Mouse (Mus musculus) macrophage (primary cell): Measurements from ENCODE around the gene Cybrd1. TPM values are rescaled to one million over a fixed set of nuclear protein-coding genes. Genes with fewer than 3 reads are reported as not detected.

ENCODE experiments used
- H3K27ac ChIP-seq: fragments of 350-480 bp; formaldehyde crosslinking; 2 replicates; pipeline ENCODE4 v1.9.0; 2021
- H3K36me3 ChIP-seq: fragments of 350-480 bp; formaldehyde crosslinking; 2 replicates; pipeline ENCODE4 v1.9.0; 2021; ENCODE audit errors: inconsistent target
- H3K4me3 ChIP-seq: fragments of 350-480 bp; formaldehyde crosslinking; 2 replicates; pipeline ENCODE4 v1.9.0; 2021; ENCODE audit errors: inconsistent target
- H3K79me2 ChIP-seq: fragments of 350-480 bp; formaldehyde crosslinking; 2 replicates; pipeline ENCODE4 v1.9.0; 2021; ENCODE audit errors: inconsistent target
- WGBS: methylation state at CpG from one replicate; pipeline ENCODE4 v1.1.7; 2026; ENCODE audit warnings: inconsistent platforms; ENCODE audit not compliant: missing documents; 5-methylcytosine and 5-hydroxymethylcytosine counted together
- polyA plus RNA-seq: library from polyadenylated mRNA; stranded (reverse); fragments of 250-400 nt; gene quantifications from 3 replicates; pipeline ENCODE4 v1.2.4, GENCODE M21; 2018; ENCODE audit warnings: inconsistent platforms

Cybrd1 gene
- polyA plus RNA-seq, 1 experiment from 2014 or later = 0.06 TPM

DNA sequence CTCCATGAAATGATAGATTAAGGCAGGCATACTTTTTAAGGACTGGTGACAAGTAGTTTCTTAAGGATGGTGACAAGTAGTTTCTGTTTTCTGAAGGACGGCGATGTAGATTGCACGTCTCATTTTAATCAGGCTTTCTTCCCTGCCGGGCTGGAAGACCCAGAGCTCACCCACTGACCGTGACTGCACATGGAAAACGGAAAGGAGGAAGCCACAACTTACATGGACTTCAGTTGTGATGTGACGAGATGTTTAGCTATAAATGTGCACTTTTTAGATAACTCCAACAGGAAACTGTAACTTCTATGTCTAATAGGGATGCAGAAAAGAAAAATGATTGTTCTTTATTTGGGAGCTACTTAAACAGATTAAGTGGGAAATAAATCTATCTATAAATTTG lies 24.7 kb downstream of the Cybrd1 start:
- Histone ChIP-seq H3K79me2 (no peaks in the 10 kb centered on the region), H3K27ac (no peak overlapping the region), H3K36me3 (no peaks in the 10 kb centered on the region), H3K4me3 (no peak overlapping the region)
- WGBS = 9% methylated on average over 7 of the region's 7 CpGs

DNA sequence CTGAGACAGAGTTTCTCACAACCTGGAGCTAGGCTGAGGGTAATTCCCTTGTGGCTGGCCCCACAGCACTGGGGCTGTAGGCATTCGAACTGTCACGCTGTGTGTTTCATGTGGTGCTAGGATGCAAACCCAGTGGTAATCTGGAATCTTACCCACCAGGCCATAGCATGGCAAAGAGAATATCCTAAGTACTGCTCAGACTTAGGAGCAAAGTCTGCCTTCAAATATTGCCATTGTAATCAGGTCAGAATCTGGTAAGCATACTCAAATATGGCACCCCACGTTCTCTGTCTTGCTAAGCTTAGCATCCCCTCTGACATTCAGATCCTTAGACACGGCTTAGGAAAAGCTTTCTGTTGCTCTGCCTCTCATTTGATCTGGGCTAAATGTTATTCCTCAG lies 28.1 kb downstream of the Cybrd1 start:
- no peak overlapping the region for H3K4me3 ChIP-seq
- no peaks in the 10 kb centered on the region for H3K79me2 ChIP-seq
- H3K36me3 ChIP-seq = no peaks in the 10 kb centered on the region
- WGBS = 95% methylated on average over 4 of the region's 4 CpGs
- H3K27ac ChIP-seq = no peak overlapping the region

DNA sequence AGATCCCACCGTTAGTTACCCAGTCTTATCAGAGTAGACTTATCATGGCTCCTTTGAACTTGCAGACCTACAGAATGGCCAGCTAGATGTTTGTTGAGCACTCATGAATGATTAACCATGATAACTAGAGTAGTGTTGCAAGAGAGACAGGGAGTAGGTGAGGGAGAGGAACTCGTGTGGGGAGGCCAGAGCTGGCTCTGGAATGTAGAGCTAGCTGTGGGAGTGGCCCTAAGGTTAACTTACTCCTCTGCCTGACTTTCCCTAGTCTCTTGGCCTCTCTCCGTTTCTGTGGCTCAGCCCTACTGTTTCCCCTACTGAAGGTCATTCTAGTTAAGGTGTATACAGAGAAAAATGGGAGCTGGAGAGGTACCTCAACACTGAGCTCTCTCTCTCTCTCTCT lies 28.5 kb downstream of the Cybrd1 start:
- 75% methylated on average over 3 of the region's 3 CpGs for WGBS
- no peaks in the 10 kb centered on the region for H3K36me3 ChIP-seq
- no peak overlapping the region for H3K27ac ChIP-seq
- H3K79me2 ChIP-seq = no peaks in the 10 kb centered on the region
- no peak overlapping the region for H3K4me3 ChIP-seq

DNA sequence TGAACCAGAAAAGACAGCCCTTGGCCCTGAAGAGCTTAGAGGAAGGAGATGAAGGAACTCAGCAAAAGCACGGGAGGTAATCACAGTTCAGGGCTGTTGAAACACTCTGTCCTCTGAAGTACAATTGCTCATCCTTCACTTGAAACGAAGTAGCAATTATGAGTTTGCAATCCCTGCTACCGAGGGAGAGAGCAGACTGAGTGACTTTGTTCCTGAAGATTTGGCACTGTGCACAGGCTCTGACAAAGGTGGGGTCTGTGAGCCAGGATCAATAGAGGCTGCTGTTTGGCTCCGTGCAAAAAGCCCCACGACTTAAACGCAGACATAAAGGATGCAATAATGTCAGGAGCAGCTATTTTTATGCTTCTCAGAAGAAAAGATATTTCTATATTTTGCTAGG lies 30.1 kb downstream of the Cybrd1 start:
- 81% methylated on average over 6 of the region's 6 CpGs for WGBS
- Histone ChIP-seq H3K79me2 (no peaks in the 10 kb centered on the region), H3K36me3 (no peaks in the 10 kb centered on the region), H3K4me3 (no peak overlapping the region), H3K27ac (no peak overlapping the region)

DNA sequence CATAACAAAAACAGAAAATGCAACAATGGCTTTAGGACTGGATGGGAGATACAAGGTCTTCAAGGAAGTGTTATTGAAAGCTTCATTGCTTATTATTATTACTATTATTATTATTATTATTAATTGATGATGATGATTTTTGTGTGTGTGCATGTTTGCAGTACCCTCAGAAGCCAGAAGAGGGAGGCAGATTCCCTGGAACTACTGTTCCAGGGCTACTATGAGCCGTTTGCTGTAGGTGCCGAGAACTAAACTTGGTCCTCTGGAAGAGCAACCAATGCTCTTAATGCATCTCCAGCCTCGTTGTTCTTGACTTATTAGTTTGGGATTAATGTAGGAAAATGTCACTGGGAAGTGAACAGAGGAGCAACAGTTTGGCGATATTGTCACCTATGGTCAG lies 34.4 kb downstream of the Cybrd1 start:
- H3K27ac ChIP-seq = no peak overlapping the region
- no peaks in the 10 kb centered on the region for H3K79me2 ChIP-seq
- no peak overlapping the region for H3K4me3 ChIP-seq
- WGBS = 90% methylated on average over 4 of the region's 4 CpGs
- H3K36me3 ChIP-seq = no peaks in the 10 kb centered on the region

DNA sequence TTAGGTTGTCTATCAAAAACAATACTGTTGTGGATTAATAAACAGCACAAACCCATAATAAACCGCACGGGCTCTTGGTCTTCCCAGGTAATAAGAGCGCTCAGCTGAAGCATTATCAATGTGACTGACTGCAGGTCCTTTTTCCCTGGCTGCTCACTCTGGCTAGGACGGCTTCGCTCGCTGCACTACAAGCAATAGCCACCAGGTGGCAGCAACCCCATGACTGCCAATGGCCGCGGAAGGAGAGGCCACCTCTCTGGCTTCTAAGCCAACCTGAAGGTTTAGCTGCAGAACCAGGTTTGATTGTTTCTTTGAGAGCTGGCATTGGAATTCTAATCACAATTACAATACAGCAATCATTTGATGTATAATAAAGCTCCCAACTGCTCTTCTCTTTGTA lies 37.8 kb downstream of the Cybrd1 start:
- Histone ChIP-seq H3K79me2 (no peaks in the 10 kb centered on the region), H3K27ac (no peak overlapping the region), H3K4me3 (no peak overlapping the region), H3K36me3 (no peaks in the 10 kb centered on the region)
- 7% methylated on average over 8 of the region's 8 CpGs for WGBS

DNA sequence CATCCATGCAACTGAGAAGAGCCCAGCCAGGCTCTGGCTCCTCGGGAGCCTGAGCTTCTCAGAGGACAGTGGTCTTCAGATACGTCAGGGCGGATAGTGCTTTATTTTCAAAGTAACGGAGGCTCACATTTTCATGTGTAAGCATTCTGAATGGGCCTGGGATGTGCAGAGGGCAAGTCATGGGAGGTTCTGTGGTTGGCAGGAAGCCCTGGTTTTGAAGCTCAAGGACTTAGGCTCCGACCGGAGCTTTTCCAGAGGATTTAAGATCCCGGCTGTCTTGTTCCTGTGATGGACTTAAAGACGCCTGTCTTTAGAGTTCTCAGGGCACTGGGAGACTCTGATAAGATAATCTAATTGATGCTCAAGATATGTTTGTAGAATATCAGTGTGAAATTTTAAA lies 38.7 kb downstream of the Cybrd1 start:
- Histone ChIP-seq H3K36me3 (no peaks in the 10 kb centered on the region), H3K27ac (no peak overlapping the region), H3K79me2 (no peaks in the 10 kb centered on the region), H3K4me3 (no peak overlapping the region)
- WGBS = 94% methylated on average over 8 of the region's 8 CpGs

DNA sequence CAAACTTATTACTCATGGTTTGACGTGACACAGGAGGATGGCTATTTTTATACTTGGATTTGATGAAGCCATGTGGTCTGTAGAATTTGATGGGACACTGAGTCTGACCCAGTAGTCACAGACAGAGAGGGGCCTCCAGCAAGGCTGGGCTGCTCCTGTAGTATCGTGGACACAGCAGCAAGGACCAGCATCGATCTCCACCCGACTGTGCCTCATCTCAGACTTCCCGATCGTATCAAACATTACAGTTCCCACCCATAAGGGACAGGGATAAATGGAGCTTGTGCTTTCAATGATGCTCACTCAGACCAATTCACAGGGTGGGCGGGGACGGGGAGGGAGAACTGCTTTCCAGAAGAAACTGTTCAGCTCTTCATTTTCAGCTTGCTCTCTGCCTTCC lies 40.2 kb downstream of the Cybrd1 start:
- no peaks in the 10 kb centered on the region for H3K79me2 ChIP-seq
- no peaks in the 10 kb centered on the region for H3K36me3 ChIP-seq
- 97% methylated on average over 8 of the region's 8 CpGs for WGBS
- H3K27ac ChIP-seq = no peak overlapping the region
- no peak overlapping the region for H3K4me3 ChIP-seq

DNA sequence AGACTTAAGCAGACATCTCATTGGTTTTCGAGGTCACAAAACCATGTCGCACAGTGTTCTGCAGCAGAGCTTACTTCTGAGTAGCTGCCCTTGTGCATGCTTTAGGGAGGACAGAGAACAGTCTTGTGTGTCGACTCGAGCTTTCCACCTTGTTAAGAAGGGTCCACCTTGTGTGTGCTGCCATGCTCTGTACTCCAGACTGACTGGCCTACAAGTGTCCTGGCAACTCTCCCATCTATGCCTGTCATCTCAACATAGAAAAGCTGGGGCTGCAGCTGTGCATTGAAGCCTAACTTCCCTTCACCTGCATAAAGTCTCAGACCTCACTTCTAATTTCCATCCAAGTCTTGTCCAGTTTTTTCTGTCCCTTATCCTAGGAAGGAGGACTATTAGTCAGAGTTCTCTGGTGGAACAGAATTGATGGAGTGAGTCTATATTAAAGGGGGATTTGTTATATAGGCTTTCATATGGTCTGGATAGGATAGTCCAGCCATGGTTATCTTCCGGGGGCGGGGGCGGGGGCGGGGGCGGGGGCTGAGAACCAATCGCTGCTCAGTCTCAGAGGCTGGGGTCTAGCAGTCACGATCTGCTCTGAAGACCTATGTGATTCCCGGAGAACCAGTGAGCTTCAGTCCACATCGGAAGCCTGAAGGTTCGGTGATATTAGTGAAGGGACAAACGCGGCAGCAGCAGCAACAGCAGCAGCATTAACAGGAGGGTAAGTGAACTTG lies 42.0 kb downstream of the Cybrd1 start:
- 89% methylated on average over 16 of the region's 16 CpGs for WGBS

DNA sequence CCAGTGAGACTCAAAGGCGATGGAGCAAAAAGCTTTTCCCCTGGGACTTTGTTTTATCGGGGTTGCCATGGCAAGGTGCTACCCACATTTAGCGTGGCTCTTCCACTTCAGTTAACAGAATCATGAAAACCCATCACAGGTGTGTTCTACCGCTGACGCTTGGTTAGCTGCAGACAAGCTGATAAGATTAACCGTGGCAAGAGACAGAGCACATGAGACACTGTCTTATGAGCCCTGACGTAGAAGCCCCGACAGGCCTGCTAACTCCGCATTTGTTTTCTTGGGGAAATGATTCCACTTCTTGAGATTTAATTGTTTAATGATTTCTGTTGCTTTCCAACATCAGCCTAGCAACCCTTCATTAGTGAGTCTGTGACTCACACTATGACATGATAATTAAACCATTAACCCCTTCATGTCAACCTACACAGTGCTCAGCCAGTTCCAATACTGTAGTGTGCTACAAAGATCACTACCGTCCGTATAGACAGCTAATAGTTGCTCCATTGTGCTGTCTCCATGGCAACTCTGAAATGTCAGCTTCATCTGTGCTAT lies 42.7 kb downstream of the Cybrd1 start:
- no peak overlapping the region for H3K4me3 ChIP-seq
- H3K79me2 ChIP-seq = no peaks in the 10 kb centered on the region
- no peaks in the 10 kb centered on the region for H3K36me3 ChIP-seq
- no peak overlapping the region for H3K27ac ChIP-seq
- 90% methylated on average over 11 of the region's 11 CpGs for WGBS

More for the DNA sequence above, 42.0 kb downstream of the Cybrd1 start:
- no peaks in the 10 kb centered on the region for H3K36me3 ChIP-seq
- H3K4me3 ChIP-seq = no peak overlapping the region
- H3K27ac ChIP-seq = no peak overlapping the region
- H3K79me2 ChIP-seq = no peaks in the 10 kb centered on the region

DNA sequence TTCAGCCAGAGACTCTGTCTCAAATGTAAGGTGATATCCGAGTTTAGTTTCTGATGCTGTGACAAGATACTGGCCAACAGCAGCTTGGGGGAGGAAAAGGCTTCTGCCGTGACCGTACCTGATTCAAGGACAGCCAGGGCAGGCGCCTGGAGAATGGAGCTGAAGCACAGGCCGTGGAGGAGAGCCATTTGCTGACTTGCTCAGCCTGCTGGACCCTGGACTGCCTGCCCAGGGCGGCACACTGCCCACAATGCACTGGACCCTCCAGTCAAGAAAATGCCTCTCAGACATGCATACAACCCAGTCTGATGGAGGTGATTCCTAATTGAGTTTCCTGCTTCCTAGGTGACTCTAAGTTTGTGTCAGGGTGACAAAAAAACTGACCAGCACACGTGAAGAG lies 43.8 kb downstream of the Cybrd1 start:
- no peak overlapping the region for H3K27ac ChIP-seq
- WGBS = 83% methylated on average over 7 of the region's 7 CpGs

DNA sequence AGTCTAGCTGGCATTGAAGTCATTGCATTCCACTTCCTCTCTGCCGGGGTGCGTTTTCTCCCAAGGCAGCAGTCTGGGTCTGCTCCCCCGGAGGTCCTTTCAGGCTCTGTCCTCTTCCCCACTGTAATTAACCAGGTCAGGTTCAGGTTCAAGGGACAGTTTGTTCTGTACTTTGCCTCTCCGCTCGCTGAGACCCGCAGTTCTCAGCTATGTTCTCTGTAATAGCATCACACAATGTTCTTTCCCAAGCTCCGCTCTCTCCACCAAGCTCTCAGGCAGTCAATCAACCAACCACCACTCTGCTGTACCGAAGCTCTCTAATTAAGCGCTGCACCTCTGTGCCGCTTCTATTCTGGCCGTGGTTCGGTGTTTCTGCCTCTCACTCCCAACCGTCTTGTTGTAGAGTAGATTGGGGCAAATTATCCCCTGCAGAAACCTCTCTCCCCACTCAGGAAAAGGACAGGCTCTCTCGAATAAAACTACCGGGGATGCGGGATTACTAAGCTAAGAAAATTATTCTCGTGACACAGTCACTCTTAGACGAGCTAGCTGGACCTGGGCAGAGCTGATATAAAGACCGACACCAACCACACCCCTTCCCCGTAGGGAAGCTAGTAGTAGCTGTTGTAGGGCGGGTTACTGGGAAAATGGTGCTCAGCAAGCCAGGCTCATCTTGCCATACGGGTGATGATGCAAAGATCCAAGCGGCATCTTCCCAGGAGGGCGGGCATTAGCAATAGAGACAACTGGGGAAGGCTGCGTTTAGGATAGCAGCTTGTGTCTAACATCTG lies 45.3 kb downstream of the Cybrd1 start:
- no peak overlapping the region for H3K27ac ChIP-seq
- no peak overlapping the region for H3K4me3 ChIP-seq
- H3K79me2 ChIP-seq = no peaks in the 10 kb centered on the region
- 80% methylated on average over 25 of the region's 25 CpGs for WGBS
- no peaks in the 10 kb centered on the region for H3K36me3 ChIP-seq

More for the DNA sequence above, 43.8 kb downstream of the Cybrd1 start:
- no peak overlapping the region for H3K4me3 ChIP-seq
- no peaks in the 10 kb centered on the region for H3K36me3 ChIP-seq
- no peaks in the 10 kb centered on the region for H3K79me2 ChIP-seq

DNA sequence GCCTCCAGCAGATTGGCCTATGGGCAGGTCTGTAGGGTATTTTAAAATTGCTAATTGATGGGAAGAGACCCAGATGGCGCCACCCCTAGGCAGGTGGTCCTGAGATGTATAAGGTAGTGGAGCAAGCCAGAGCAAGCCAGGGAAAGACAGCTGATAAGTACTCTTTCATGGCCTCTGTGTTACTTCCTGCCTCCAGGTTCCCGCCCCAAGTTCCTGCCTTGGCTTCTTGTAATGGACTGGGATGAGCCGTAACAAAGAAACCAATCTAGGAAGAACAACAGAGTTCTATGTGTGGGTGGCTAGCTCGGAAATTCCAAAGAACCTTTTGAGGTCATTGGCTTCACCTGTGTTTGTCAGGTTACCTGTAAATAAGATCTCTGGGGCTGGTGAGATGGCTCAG lies 49.5 kb downstream of the Cybrd1 start:
- Histone ChIP-seq H3K79me2 (no peaks in the 10 kb centered on the region), H3K36me3 (no peaks in the 10 kb centered on the region), H3K4me3 (no peak overlapping the region), H3K27ac (no peak overlapping the region)
- WGBS = 93% methylated on average over 4 of the region's 4 CpGs

DNA sequence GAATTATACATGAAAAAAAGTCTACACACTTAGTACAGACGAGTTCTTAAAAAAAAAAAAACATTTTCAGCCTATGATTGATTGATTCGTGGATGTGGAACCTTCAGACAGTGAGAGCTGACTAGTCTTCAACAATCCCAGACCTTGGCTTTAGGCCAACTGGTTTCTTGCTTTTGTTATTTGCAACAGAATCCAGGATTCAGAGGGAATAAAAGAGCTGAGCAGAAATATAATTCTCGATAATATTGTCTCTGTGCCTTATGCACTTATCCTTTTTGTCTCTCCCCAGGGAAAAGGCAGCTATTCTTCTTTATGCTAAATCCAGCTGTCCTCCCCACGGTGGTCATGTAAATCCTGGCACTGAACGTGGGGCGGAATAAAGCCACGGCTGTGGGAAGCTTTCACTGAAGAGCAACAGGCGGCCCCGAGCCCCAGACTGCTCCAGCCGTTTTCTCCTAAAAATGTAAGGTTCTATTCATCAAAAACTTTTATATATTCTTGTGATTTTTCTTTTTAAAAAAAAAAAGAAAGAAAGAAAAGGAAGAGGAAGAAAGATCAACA lies 50.8 kb downstream of the Cybrd1 start:
- 88% methylated on average over 10 of the region's 10 CpGs for WGBS
- H3K4me3 ChIP-seq = no peak overlapping the region
- no peaks in the 10 kb centered on the region for H3K79me2 ChIP-seq

DNA sequence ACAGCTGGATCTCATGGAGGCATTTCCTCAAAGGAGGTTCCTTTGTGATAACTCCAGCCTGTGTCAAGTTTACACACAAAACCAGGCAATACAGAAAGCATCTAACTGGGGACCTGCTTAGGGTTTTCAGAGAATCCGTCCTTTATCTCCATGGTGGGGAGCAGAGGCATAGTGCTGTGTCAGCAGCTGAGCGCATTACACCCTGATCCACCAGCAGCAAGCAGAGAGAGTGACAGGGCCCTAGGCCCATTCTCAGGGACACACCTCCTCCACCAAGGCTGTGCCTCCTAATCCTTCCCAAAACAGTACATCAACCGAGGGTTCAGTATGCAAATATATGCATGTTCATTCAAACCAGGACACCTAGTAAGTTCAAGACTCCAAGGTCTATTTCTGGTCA lies 55.3 kb downstream of the Cybrd1 start:
- Histone ChIP-seq H3K36me3 (no peaks in the 10 kb centered on the region), H3K79me2 (no peaks in the 10 kb centered on the region), H3K4me3 (no peak overlapping the region), H3K27ac (no peak overlapping the region)
- WGBS = 92% methylated on average over 3 of the region's 3 CpGs

More for the DNA sequence above, 50.8 kb downstream of the Cybrd1 start:
- Histone ChIP-seq H3K36me3 (no peaks in the 10 kb centered on the region), H3K27ac (no peak overlapping the region)
